Mouse (Mus musculus): ENCODE measurements around the gene Sertad3. TPM values are rescaled to one million over a fixed set of nuclear protein-coding genes. Genes with fewer than 3 reads are reported as not detected.

The Sertad3 gene
- polyA plus RNA-seq (2014; fragmentation: Nextera tagmentation; extraction: Ambion mirVana): 12.5 and 14.2 TPM in 2 replicates

DNA sequence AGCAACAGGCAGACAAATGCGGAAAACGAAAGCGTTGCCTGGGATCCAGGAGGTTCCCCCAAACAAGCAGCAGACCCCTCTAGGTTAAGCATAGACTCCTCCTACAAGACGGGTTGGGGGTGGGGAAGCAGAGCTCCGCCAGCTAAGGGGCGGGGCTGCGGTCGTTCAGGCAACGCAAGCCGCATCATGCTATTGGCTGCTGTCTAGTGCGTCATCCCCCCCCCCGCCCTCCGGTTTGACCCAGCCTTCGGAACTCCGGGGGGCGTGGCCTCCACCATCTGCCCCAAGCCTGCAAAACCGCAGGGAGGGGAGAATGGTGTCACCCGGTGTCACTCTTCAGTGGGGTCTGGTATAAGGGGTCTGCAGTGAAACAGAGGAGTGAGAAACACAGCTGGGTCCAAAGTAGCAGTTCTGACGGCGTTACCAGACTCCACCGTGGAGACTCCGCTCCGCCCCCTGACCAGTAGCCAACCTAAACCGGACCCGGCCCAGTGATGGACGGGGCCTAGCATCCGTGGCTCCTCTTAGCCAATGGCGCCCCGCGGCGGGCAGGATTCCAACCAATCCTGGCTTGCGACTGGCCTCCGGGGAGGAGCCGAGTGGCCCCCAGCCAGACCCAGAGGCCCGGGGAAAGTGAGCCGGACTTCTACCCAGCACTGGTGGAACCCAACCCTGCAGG is at the start of gene Sertad3:
Gene Sertad3 (plus strand): TSS at position 613 of the 679 bp plus-strand sequence.
- under 1% methylated on average over 36 of the region's 36 CpGs for WGBS
- H3K9ac ChIP-seq (ENCODE audit: low read length): peak within 1 kb of the TSS; percentile 66
- peak within 1 kb of the TSS; percentile 82 for H3K27ac ChIP-seq (ENCODE audit: low read depth, low read length)
- peaks cover 13% of the 10 kb centered on the region for H3K36me3 ChIP-seq (ENCODE audit: control insufficient read depth, insufficient read depth, low read length)
- peaks cover 3% of the 10 kb centered on the region; the same call in 1 of the 2 replicates for H3K4me1 ChIP-seq (ENCODE audit: control insufficient read depth, insufficient read depth, low read length)
- H3K4me3 ChIP-seq (ENCODE audit: low read depth, low read length): peak within 1 kb of the TSS; percentile 63
- peak within 1 kb of the TSS; percentile 90 for H3K4me2 ChIP-seq (ENCODE audit: low read length)
- no peaks in the 10 kb centered on the region for H3K9me3 ChIP-seq (replicated peaks; ENCODE audit: control insufficient read depth, low read length)
- ATAC-seq (peak; percentile 91), DNase-seq (ENCODE audit: low spot score) (peak; percentile 98)
- no peaks in the 10 kb centered on the region for H3K27me3 ChIP-seq (replicated peaks; ENCODE audit: control insufficient read depth, insufficient read depth, low read length)

DNA sequence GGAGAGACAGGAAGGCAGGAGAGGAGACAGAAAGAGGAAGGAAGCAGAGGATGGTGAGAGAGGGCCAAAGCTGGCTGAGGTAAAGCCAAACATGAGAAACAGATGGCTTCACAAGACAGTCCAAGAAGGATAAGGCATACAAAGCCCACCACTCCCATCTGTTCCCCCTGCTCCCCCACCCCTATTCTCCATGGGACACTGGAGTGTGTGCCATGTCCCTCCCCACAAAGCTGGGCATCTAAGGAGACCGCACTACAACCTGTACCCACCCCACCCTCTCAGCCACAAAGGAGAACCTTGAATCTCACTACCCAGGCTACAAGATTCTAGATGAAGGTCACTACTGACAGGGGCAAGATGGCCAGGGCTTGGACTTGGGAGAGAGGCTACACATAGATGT is 46.2 kb upstream of the Sertad3 start:
- no peak overlapping the region for H3K4me3 ChIP-seq (ENCODE audit: low read depth, low read length)
- DNase-seq (ENCODE audit: low spot score) (no peak), ATAC-seq (no peak)
- H3K4me2 ChIP-seq (ENCODE audit: low read length): no peak overlapping the region
- no peaks in the 10 kb centered on the region for H3K9me3 ChIP-seq (replicated peaks; ENCODE audit: control insufficient read depth, low read length)
- no peaks in the 10 kb centered on the region for H3K36me3 ChIP-seq (ENCODE audit: control insufficient read depth, insufficient read depth, low read length)
- no peaks in the 10 kb centered on the region for H3K27me3 ChIP-seq (replicated peaks; ENCODE audit: control insufficient read depth, insufficient read depth, low read length)
- H3K9ac ChIP-seq (ENCODE audit: low read length): no peak overlapping the region
- 100% methylated on average over 1 of the region's 1 CpGs for WGBS
- no peaks in the 10 kb centered on the region for H3K4me1 ChIP-seq (ENCODE audit: control insufficient read depth, insufficient read depth, low read length)
- H3K27ac ChIP-seq (ENCODE audit: low read depth, low read length): no peak overlapping the region

DNA sequence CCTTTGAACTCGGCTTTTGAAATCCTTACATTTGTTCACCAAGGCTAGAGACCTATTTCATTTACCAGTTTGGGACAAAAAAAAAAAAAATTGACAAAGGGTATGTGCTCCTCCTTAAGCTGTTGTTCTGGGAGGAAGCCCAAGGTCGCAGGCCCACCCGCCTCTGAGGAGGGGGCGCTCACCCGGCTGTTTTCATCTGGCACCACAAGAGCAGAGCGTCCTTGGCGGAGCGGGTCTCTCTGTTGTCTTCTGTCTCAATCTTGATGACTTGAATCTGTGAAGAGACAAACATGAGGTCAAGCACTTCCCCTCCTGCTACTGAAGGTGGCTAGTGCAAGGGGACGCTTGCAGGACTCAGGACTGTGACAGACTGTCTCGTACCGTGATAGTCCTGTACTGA is 45.6 kb upstream of the Sertad3 start:
- no peaks in the 10 kb centered on the region for H3K9me3 ChIP-seq (replicated peaks; ENCODE audit: control insufficient read depth, low read length)
- H3K4me3 ChIP-seq (ENCODE audit: low read depth, low read length): no peak overlapping the region
- DNase-seq (ENCODE audit: low spot score): no peak
- WGBS: 83% methylated on average over 11 of the region's 11 CpGs
- no peaks in the 10 kb centered on the region for H3K27me3 ChIP-seq (replicated peaks; ENCODE audit: control insufficient read depth, insufficient read depth, low read length)
- no peak overlapping the region for H3K4me2 ChIP-seq (ENCODE audit: low read length)
- H3K9ac ChIP-seq (ENCODE audit: low read length): no peak overlapping the region
- H3K4me1 ChIP-seq (ENCODE audit: control insufficient read depth, insufficient read depth, low read length): no peaks in the 10 kb centered on the region
- H3K36me3 ChIP-seq (ENCODE audit: control insufficient read depth, insufficient read depth, low read length): no peaks in the 10 kb centered on the region
- no peak overlapping the region for H3K27ac ChIP-seq (ENCODE audit: low read depth, low read length)
- no peak for ATAC-seq

GRCm38 (mm10) chr7:27429135-27429534 is 44.4 kb upstream of the Sertad3 start:
- ATAC-seq (no peak), DNase-seq (ENCODE audit: low spot score) (no peak)
- 66% methylated on average over 2 of the region's 2 CpGs for WGBS
- Histone ChIP-seq H3K9ac (ENCODE audit: low read length) (no peak overlapping the region), H3K4me1 (ENCODE audit: control insufficient read depth, insufficient read depth, low read length) (no peaks in the 10 kb centered on the region), H3K36me3 (ENCODE audit: control insufficient read depth, insufficient read depth, low read length) (no peaks in the 10 kb centered on the region), H3K4me3 (ENCODE audit: low read depth, low read length) (no peak overlapping the region), H3K4me2 (ENCODE audit: low read length) (no peak overlapping the region), H3K9me3 (replicated peaks; ENCODE audit: control insufficient read depth, low read length) (no peaks in the 10 kb centered on the region), H3K27ac (ENCODE audit: low read depth, low read length) (no peak overlapping the region), H3K27me3 (replicated peaks; ENCODE audit: control insufficient read depth, insufficient read depth, low read length) (peaks cover 7% of the 10 kb centered on the region; the same call in 1 of the 2 replicates)

DNA sequence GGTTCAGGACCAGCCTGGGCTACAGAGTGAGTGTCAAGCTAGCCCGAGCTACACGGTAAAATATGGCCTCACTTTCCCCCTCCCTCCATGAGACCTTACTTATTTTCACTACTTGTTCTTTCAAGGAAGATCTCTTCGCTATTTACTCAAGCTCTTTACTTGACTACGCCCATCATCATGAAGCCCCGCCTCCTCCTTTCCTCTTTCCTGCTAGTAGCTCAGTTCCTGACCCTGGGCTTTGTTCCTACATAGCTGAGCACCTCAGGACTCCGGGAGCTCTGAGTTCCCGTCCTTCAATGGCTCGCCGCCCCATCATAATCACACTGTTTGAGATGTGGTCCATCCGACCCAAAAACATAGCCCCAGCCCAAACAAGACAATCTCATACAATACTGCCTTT is 40.2 kb upstream of the Sertad3 start:
- Histone ChIP-seq H3K27me3 (replicated peaks; ENCODE audit: control insufficient read depth, insufficient read depth, low read length) (peaks cover 7% of the 10 kb centered on the region; the same call in 1 of the 2 replicates), H3K4me3 (ENCODE audit: low read depth, low read length) (no peak overlapping the region), H3K27ac (ENCODE audit: low read depth, low read length) (no peak overlapping the region), H3K36me3 (ENCODE audit: control insufficient read depth, insufficient read depth, low read length) (no peaks in the 10 kb centered on the region), H3K4me2 (ENCODE audit: low read length) (no peak overlapping the region), H3K9ac (ENCODE audit: low read length) (no peak overlapping the region), H3K9me3 (replicated peaks; ENCODE audit: control insufficient read depth, low read length) (no peaks in the 10 kb centered on the region), H3K4me1 (ENCODE audit: control insufficient read depth, insufficient read depth, low read length) (no peaks in the 10 kb centered on the region)
- no peak for ATAC-seq
- 35% methylated on average over 10 of the region's 10 CpGs for WGBS
- DNase-seq (ENCODE audit: low spot score): no peak

DNA sequence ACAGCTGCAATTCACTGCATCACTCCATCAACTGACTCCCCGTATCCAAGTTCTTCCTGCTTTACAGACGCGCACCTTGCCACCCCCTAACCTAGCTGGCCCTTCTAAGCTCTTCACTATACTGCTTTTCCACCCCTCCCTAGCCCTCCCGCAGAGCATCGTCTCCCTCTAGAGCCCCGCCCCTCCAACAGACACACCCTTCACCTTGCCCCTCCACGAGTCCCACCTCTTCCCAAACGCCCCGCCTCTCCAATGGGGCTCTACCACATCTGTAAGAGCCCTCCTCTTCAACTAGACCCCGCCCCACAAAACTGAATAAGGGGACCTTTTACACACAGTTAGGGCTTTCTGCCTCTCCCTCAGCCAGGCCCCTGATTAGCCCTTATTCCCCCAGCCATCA is 39.8 kb upstream of the Sertad3 start:
- ATAC-seq (no peak), DNase-seq (ENCODE audit: low spot score) (no peak)
- H3K36me3 ChIP-seq (ENCODE audit: control insufficient read depth, insufficient read depth, low read length): no peaks in the 10 kb centered on the region
- peaks cover 7% of the 10 kb centered on the region; the same call in 1 of the 2 replicates for H3K27me3 ChIP-seq (replicated peaks; ENCODE audit: control insufficient read depth, insufficient read depth, low read length)
- no peak overlapping the region for H3K4me3 ChIP-seq (ENCODE audit: low read depth, low read length)
- 14% methylated on average over 9 of the region's 10 CpGs for WGBS
- no peak overlapping the region for H3K27ac ChIP-seq (ENCODE audit: low read depth, low read length)
- no peak overlapping the region for H3K4me2 ChIP-seq (ENCODE audit: low read length)
- no peaks in the 10 kb centered on the region for H3K4me1 ChIP-seq (ENCODE audit: control insufficient read depth, insufficient read depth, low read length)
- H3K9ac ChIP-seq (ENCODE audit: low read length): no peak overlapping the region
- no peaks in the 10 kb centered on the region for H3K9me3 ChIP-seq (replicated peaks; ENCODE audit: control insufficient read depth, low read length)

- no peak overlapping the region for H3K4me2 ChIP-seq (ENCODE audit: low read length)
- DNase-seq (ENCODE audit: low spot score) (peak; percentile 49), ATAC-seq (no peak)
- 55% methylated on average over 5 of the region's 5 CpGs for WGBS
- H3K27me3 ChIP-seq (replicated peaks; ENCODE audit: control insufficient read depth, insufficient read depth, low read length): peaks cover 7% of the 10 kb centered on the region; the same call in 1 of the 2 replicates
- H3K36me3 ChIP-seq (ENCODE audit: control insufficient read depth, insufficient read depth, low read length): no peaks in the 10 kb centered on the region
- H3K4me1 ChIP-seq (ENCODE audit: control insufficient read depth, insufficient read depth, low read length): no peaks in the 10 kb centered on the region
- no peak overlapping the region for H3K4me3 ChIP-seq (ENCODE audit: low read depth, low read length)
- H3K27ac ChIP-seq (ENCODE audit: low read depth, low read length): no peak overlapping the region
- no peak overlapping the region for H3K9ac ChIP-seq (ENCODE audit: low read length)
- 0 out of 2 replicates have a peak, but pooled peaks cover 4% of the 10 kb centered on the region for H3K9me3 ChIP-seq (replicated peaks; ENCODE audit: control insufficient read depth, low read length)
These were observed 36.0 kb upstream of the Sertad3 start for GRCm38 (mm10) chr7:27437544-27437943.

GRCm38 (mm10) chr7:27440014-27440413 is 33.6 kb upstream of the Sertad3 start:
- Histone ChIP-seq H3K9me3 (replicated peaks; ENCODE audit: control insufficient read depth, low read length) (0 out of 2 replicates have a peak, but pooled peaks cover 4% of the 10 kb centered on the region), H3K27me3 (replicated peaks; ENCODE audit: control insufficient read depth, insufficient read depth, low read length) (0 out of 2 replicates have a peak, but pooled peaks cover 6% of the 10 kb centered on the region), H3K4me2 (ENCODE audit: low read length) (no peak overlapping the region), H3K4me3 (ENCODE audit: low read depth, low read length) (no peak overlapping the region), H3K36me3 (ENCODE audit: control insufficient read depth, insufficient read depth, low read length) (no peaks in the 10 kb centered on the region), H3K4me1 (ENCODE audit: control insufficient read depth, insufficient read depth, low read length) (no peaks in the 10 kb centered on the region), H3K27ac (ENCODE audit: low read depth, low read length) (no peak overlapping the region), H3K9ac (ENCODE audit: low read length) (no peak overlapping the region)
- DNase-seq (ENCODE audit: low spot score): no peak
- 82% methylated on average over 4 of the region's 4 CpGs for WGBS
- no peak for ATAC-seq

GRCm38 (mm10) chr7:27446051-27446450 is 27.5 kb upstream of the Sertad3 start:
- WGBS: 1% methylated on average over 18 of the region's 18 CpGs
- Histone ChIP-seq H3K36me3 (ENCODE audit: control insufficient read depth, insufficient read depth, low read length) (no peaks in the 10 kb centered on the region), H3K9me3 (replicated peaks; ENCODE audit: control insufficient read depth, low read length) (no peaks in the 10 kb centered on the region), H3K9ac (ENCODE audit: low read length) (peak overlapping the region; percentile 84), H3K4me3 (ENCODE audit: low read depth, low read length) (peak overlapping the region; percentile 55), H3K4me1 (ENCODE audit: control insufficient read depth, insufficient read depth, low read length) (0 out of 2 replicates have a peak, but pooled peaks cover 6% of the 10 kb centered on the region), H3K27me3 (replicated peaks; ENCODE audit: control insufficient read depth, insufficient read depth, low read length) (peaks cover 17% of the 10 kb centered on the region; the same call in 1 of the 2 replicates), H3K4me2 (ENCODE audit: low read length) (peak overlapping the region; percentile 86), H3K27ac (ENCODE audit: low read depth, low read length) (peak overlapping the region; percentile 18; the same call in 1 of the 2 replicates)
- DNase-seq (ENCODE audit: low spot score) (peak; percentile 9), ATAC-seq (no peak)
